In genomic region chr16:42444863-42445423, GRCm38 (mm10) we compare ENCODE assay signal across 9 mouse cellular contexts.
DNase-seq lines count a peak whose midpoint lies in the region; ATAC-seq and TF ChIP-seq lines count a peak whose summit lies in the region.
"Had no signal": no experiment of that assay in that cellular context is flagged by ENCODE, and none has a peak within 500 bp of the region (broad histone marks: within the 10 kb centered on the region; RNA-seq: fewer than 3 reads in every experiment).

No protein-coding gene starts in this region.

- peaks cover 21% of the 10 kb centered on the region for H3K4me1 ChIP-seq in forebrain, embryonic 15.5 days
- H3K4me1 ChIP-seq in midbrain, postnatal 0 days (ENCODE audit: insufficient read depth, low read length), result peaks cover 12% of the 10 kb centered on the region; the same call in 1 of the 2 replicates

- H3K9me3 ChIP-seq in forebrain, embryonic 15.5 days, result 0 out of 2 replicates have a peak, but pooled peaks cover 2% of the 10 kb centered on the region
- no peaks in the 10 kb centered on the region for H3K9me3 ChIP-seq in midbrain, postnatal 0 days (ENCODE audit: low read length)

- no peaks in the 10 kb centered on the region for H3K27me3 ChIP-seq in forebrain, embryonic 15.5 days
- H3K27me3 ChIP-seq in midbrain, postnatal 0 days (ENCODE audit: insufficient read depth, low read length), result no peaks in the 10 kb centered on the region

- H3K4me3 ChIP-seq in forebrain, embryonic 15.5 days, result peak overlapping the region; percentile 38
- H3K4me3 ChIP-seq in midbrain, postnatal 0 days (ENCODE audit: low read depth, low read length), result peak overlapping the region; percentile 16; the same call in 1 of the 2 replicates
- H3K4me3 ChIP-seq: erythroblast, embryonic 14.5 days had no signal

- H3K4me2 ChIP-seq in forebrain, embryonic 15.5 days (replicated peaks), result peak overlapping the region; percentile 50
- peak overlapping the region; percentile 52 for H3K4me2 ChIP-seq in midbrain, postnatal 0 days (ENCODE audit: low read depth, low read length, poor library complexity, severe bottlenecking)

- H3K9ac ChIP-seq in forebrain, embryonic 15.5 days (replicated peaks), result peak overlapping the region; percentile 37
- peak overlapping the region; percentile 26 for H3K9ac ChIP-seq in midbrain, postnatal 0 days (replicated peaks; ENCODE audit: low read length, poor library complexity, severe bottlenecking)

- H3K36me3 ChIP-seq in forebrain, embryonic 15.5 days, result no peaks in the 10 kb centered on the region
- H3K36me3 ChIP-seq in midbrain, postnatal 0 days (ENCODE audit: insufficient read depth, low read length), result no peaks in the 10 kb centered on the region

- peak; percentile 90 for ATAC-seq in forebrain, embryonic 15.5 days (replicated peaks)
- peak; percentile 88 for ATAC-seq in midbrain, postnatal 0 days (ENCODE audit: low FRiP score)

- peak; percentile 39 for DNase-seq in embryo, embryonic 11 days
- no peak for DNase-seq in embryo, embryonic 10 days (ENCODE audit: low spot score)
- DNase-seq in brain, adult 2 months (ENCODE audit: low read depth, low spot score), result peak; percentile 86
- DNase-seq in layer of hippocampus, adult 9-10 months (ENCODE audit: low spot score), result peak; percentile 29
- DNase-seq in midbrain, postnatal 0 days (ENCODE audit: low spot score), result peak; percentile 79
- no peak for DNase-seq in thymus, postnatal 14 days
- no peak for DNase-seq in gastrocnemius, postnatal 10 days

- TF ChIP-seq CTCF in midbrain, postnatal 0 days (IDR thresholded peaks at IDR 0.05), result no peak

- H3K27ac ChIP-seq in forebrain, embryonic 15.5 days (replicated peaks), result peak overlapping the region; percentile 87
- peak overlapping the region; percentile 96 for H3K27ac ChIP-seq in midbrain, postnatal 0 days (ENCODE audit: low read depth, low read length)

- WGBS in forebrain, embryonic 15.5 days, result 7% methylated on average over 6 of the region's 6 CpGs
- WGBS in midbrain, postnatal 0 days, result 2% methylated on average over 6 of the region's 6 CpGs

Comparison
In these comparisons a context has a peak if more than half of its experiments do, and no peak if none do; other contexts are left out.
1. DNase-seq: peak in embryo, embryonic 11 days (single experiment), brain, adult 2 months (single experiment), layer of hippocampus, adult 9-10 months (single experiment) and midbrain, postnatal 0 days (single experiment); none in embryo, embryonic 10 days (single experiment), thymus, postnatal 14 days (single experiment) and gastrocnemius, postnatal 10 days (single experiment).